Mouse (Mus musculus) T-helper 2 cell (primary cell): ENCODE measurements around the gene Tmem200a.

Experiments
- in situ Hi-C: fragments of 300-600 bp; cut with MboI, MseI; formaldehyde crosslinking; loops from one replicate; pipeline ENCODE4 v1.15.1; 2025; ENCODE audit warnings: high pct_unique_total_duplicates

Gene Tmem200a

DNA sequence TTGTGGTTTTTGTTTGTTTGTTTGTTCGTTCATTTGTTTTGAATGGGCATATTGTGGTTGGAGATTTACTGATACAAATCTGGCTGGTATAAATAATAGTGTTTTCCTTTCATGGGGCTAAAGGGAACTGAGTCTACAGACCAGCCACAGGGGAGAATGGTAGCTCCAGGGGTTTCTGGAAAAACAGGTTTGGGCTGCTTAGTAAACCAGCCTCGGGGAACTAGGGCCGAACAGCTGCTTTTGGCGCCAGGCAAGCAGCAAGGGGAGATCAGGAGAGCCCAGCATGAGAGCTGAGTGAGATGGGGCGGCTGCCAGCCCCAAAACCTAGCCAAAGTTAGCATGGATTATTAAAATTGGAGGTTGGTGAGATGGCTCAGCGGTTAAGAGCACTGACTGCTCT, 191.6 kb downstream of the Tmem200a start:
- in situ Hi-C loops: no loop called here

DNA sequence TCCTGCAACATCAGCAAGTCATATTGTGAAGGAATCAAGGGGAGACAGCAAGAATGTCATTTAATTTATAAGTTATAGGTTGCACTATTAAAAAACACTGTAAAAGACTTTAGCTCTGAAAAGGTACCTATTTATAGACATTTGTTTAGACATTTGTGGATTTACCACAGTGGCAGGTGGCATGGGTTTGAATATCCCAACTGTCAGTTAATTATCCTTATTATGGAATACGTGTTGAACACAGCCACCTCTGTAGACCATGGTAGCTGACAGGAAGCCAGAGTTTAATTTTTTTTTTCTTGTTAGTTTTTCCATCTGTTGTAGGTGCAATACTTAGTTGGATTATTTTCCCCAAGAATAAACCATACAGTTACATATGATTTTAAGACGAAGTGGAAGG, 194.3 kb downstream of the Tmem200a start:
- in situ Hi-C loops: no loop called here

DNA sequence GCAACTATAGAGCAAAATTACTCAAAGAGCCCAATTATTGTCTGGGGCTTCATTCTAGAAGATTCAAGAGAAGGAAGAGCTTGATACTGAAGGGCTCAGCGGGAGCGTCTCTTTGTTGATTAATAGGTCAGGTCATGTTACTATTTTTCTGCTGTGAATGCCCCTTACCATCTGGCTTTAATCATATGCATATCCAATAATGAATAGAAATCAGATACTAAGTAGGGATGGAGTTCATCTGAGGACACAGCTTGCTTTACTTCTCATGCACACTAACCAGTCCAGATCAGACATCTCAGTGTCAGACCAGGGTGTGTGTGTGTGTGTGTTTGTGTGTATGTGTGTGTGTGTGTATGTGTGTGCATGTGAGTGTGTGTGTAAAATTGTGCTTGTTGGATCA, 201.1 kb downstream of the Tmem200a start:
- in situ Hi-C loops: no loop called here

DNA sequence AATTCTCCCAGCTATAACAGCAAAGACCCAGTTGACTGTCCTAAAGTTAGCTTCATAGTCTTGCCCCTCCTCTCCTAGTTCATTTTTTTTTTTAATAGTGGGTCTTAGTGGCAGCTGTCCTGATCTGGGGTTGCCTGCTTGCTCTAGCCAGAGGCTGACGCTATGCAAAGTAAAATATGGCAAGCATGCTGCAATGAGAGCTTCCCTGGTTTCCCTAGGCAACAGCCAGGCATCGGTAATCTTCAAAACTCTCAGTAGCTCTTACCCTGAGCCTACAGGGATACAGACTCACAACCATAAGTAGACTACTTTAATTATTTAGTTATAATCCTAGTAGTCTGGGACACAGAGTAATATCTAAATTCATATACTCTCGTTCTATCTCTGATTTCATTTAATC, 202.0 kb downstream of the Tmem200a start:
- in situ Hi-C loops: no loop called here

DNA sequence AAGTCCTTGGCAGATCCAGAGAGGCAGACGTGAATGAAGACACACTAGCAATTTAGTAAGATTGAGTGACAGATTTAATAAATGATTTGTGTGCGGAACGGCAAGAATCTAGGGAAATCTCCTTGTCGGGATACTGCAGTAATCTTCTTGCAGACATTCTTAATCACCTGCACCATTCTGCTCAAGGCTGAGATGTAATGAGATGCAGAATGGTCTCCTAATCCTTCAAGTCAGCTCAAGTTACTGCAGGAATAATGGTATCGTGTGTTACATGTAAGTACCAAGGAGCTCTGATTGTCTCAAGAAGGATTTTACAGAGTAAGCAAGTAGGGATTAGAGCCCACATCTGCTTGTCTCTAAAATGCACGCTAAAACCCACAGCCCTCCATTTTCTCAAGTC, 210.1 kb downstream of the Tmem200a start:
- in situ Hi-C loops: loop anchor here (10.0 kb wide), 1 partner anchor 156 kb away; no protein-coding TSS in a partner anchor
